Mouse (Mus musculus): ENCODE results near the gene Gbp7.

The Gbp7 gene

DNA sequence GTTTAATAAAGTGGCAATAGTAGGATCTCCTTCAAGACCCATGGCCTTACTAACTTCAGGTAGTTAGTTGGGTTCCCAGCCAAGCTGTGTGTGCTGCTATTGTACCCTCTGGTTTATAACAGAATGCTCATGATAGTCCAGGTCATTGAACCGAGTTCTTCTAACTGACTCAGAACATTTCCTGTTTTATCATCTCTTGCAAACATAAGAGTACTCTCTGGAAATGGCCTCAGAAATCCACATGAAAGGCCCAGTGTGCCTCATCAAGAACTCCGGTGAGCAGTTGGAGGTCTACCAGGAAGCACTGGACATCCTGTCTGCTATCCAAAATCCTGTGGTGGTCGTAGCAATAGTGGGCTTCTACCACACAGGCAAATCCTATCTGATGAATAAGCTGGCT lies 67.8 kb downstream of the Gbp7 start:
- no peak for TF ChIP-seq GATA4 (IDR thresholded peaks at IDR 0.05; ENCODE audit: insufficient replicate concordance, low read length)
